Mouse (Mus musculus) embryonic facial prominence, embryonic 12.5 days (tissue): ENCODE measurements around the gene Prox2. TPM values are rescaled to one million over a fixed set of nuclear protein-coding genes. Genes with fewer than 3 reads are reported as not detected.
A peak's percentile ranks its signal among the peaks of the same experiment; 100 is the strongest.

Source experiments
- ATAC-seq: fragments of 200-750 bp; cut with Nextera tagmentation; 2 replicates; pipeline ENCODE4 v1.8.0; 2017; ENCODE audit not compliant: insufficient number of reproducible peaks, insufficient read depth, low FRiP score, low TSS enrichment
- H3K27ac ChIP-seq: fragments of 300-500 bp; sonication (generic); 2 replicates; pipeline ENCODE4 v1.5.1; 2016; ENCODE audit warnings: mild to moderate bottlenecking
- H3K27me3 ChIP-seq: fragments of 300-500 bp; sonication (generic); 2 replicates; pipeline ENCODE4 v1.6.1; 2016; ENCODE audit warnings: mild to moderate bottlenecking, moderate library complexity
- H3K36me3 ChIP-seq: fragments of 300-500 bp; sonication (generic); 2 replicates; pipeline ENCODE4 v1.6.1; 2016; ENCODE audit warnings: mild to moderate bottlenecking
- H3K4me1 ChIP-seq: fragments of 300-500 bp; sonication (generic); 2 replicates; pipeline ENCODE4 v1.6.1; 2016
- H3K4me2 ChIP-seq: fragments of 300-500 bp; sonication (generic); replicated peaks from 2 replicates; pipeline ENCODE4 v1.6.1; 2016; ENCODE audit warnings: mild to moderate bottlenecking, moderate library complexity
- H3K4me3 ChIP-seq: fragments of 300-500 bp; sonication (generic); 2 replicates; pipeline ENCODE4 v1.5.1; 2016; ENCODE audit warnings: mild to moderate bottlenecking
- H3K9ac ChIP-seq: fragments of 300-500 bp; sonication (generic); 2 replicates; pipeline ENCODE4 v1.6.1; 2016; ENCODE audit warnings: mild to moderate bottlenecking, moderate library complexity
- H3K9me3 ChIP-seq: fragments of 300-500 bp; sonication (generic); 2 replicates; pipeline ENCODE4 v1.6.1; 2016; ENCODE audit warnings: mild to moderate bottlenecking, moderate library complexity
- WGBS: fragments of 180-500 bp; shearing (Covaris S2); methylation state at CpG from one replicate; pipeline ENCODE4 v1.1.7; 2016; 5-methylcytosine and 5-hydroxymethylcytosine counted together
- polyA plus RNA-seq: library from polyadenylated mRNA; unstranded; fragments of >200 nt; fragmentation: Nextera tagmentation; extraction: Ambion mirVana; gene quantifications from 2 replicates; pipeline ENCODE4 v1.2.1, GENCODE M21; 2016

Prox2 gene
- polyA plus RNA-seq, 1 experiment from 2014 or later: 4.4 TPM

DNA sequence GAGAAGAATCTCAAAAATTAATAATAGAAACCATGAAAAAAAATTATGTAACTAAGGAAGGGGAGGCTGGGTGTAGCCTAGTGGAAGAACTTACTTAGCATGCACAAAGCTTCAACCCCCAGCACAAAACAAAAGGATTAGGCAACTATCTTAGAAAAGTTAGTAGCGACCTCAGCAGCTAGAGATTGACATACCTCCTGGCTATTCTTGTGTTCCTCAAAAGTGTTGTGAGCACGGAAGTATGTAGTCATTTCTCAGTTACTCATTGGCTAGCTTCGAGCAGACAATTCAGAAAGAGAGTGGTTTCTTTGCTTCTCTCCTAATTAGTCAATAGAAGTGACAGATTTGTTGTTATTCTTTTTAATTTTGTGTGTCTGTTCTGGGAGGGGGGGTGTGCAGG is 1.9 kb downstream of the Prox2 start:
- Histone ChIP-seq H3K9ac (no peak overlapping the region), H3K4me3 (no peak overlapping the region), H3K36me3 (no peaks in the 10 kb centered on the region), H3K27ac (no peak overlapping the region), H3K9me3 (no peaks in the 10 kb centered on the region), H3K4me2 (no peak overlapping the region), H3K27me3 (no peaks in the 10 kb centered on the region), H3K4me1 (peaks cover 31% of the 10 kb centered on the region)
- 72% methylated on average over 3 of the region's 3 CpGs for WGBS
- ATAC-seq: no peak

GRCm38 (mm10) chr12:85106292-85106691 is 4.3 kb downstream of the Prox2 start:
- 3% methylated on average over 8 of the region's 8 CpGs for WGBS
- Histone ChIP-seq H3K9ac (no peak overlapping the region), H3K9me3 (no peaks in the 10 kb centered on the region), H3K4me2 (peak overlapping the region; percentile 26), H3K27me3 (no peaks in the 10 kb centered on the region), H3K4me1 (peaks cover 15% of the 10 kb centered on the region), H3K36me3 (no peaks in the 10 kb centered on the region), H3K27ac (no peak overlapping the region), H3K4me3 (no peak overlapping the region; the same call in 1 of the 2 replicates)
- no peak for ATAC-seq

DNA sequence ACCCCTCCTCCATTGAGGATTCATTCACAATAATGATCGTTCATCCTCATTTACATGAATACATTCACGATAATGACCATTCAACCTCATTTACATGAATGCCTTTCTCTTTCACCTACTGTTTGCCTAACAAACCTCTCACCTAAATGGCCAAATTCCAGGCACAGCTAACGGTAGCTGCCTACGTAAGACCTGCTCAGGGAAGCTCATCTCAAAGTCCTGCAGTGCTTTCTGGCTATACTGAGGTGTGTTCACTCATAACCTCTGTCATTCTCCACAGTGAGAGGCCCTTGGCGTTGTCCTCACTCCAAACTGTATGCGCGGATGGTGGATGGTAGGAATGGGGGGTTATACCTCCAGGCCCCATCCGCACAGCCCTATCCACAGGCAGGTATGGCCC is 5.8 kb downstream of the Prox2 start:
- H3K4me2 ChIP-seq: no peak overlapping the region
- ATAC-seq: no peak
- 88% methylated on average over 8 of the region's 8 CpGs for WGBS

GRCm38 (mm10) chr12:85103096-85103495 is 7.5 kb downstream of the Prox2 start:
- H3K27ac ChIP-seq: no peak overlapping the region
- no peaks in the 10 kb centered on the region for H3K27me3 ChIP-seq
- peaks cover 6% of the 10 kb centered on the region for H3K4me1 ChIP-seq
- ATAC-seq: no peak
- H3K9me3 ChIP-seq: no peaks in the 10 kb centered on the region
- no peak overlapping the region for H3K4me3 ChIP-seq
- no peak overlapping the region for H3K9ac ChIP-seq
- H3K4me2 ChIP-seq: no peak overlapping the region
- no peaks in the 10 kb centered on the region for H3K36me3 ChIP-seq
- WGBS: 85% methylated on average over 8 of the region's 8 CpGs

More for the DNA sequence above, 5.8 kb downstream of the Prox2 start:
- peaks cover 12% of the 10 kb centered on the region for H3K4me1 ChIP-seq
- no peaks in the 10 kb centered on the region for H3K9me3 ChIP-seq
- no peaks in the 10 kb centered on the region for H3K36me3 ChIP-seq
- H3K4me3 ChIP-seq: no peak overlapping the region
- no peak overlapping the region for H3K9ac ChIP-seq
- H3K27ac ChIP-seq: no peak overlapping the region
- H3K27me3 ChIP-seq: no peaks in the 10 kb centered on the region

- ATAC-seq: no peak
- Histone ChIP-seq H3K9me3 (no peaks in the 10 kb centered on the region), H3K4me2 (no peak overlapping the region), H3K27ac (no peak overlapping the region), H3K27me3 (no peaks in the 10 kb centered on the region), H3K36me3 (no peaks in the 10 kb centered on the region), H3K4me3 (no peak overlapping the region), H3K4me1 (peaks cover 5% of the 10 kb centered on the region), H3K9ac (no peak overlapping the region)
- 77% methylated on average over 5 of the region's 5 CpGs for whole genome bisulfite sequencing
These were observed 8.9 kb downstream of the Prox2 start for GRCm38 (mm10) chr12:85101521-85102106.

- WGBS: 48% methylated on average over 14 of the region's 14 CpGs
- H3K9me3 ChIP-seq: no peaks in the 10 kb centered on the region
- H3K4me3 ChIP-seq: no peak overlapping the region
- no peaks in the 10 kb centered on the region; the same call in 1 of the 2 replicates for H3K4me1 ChIP-seq
- H3K27ac ChIP-seq: no peak overlapping the region
- H3K9ac ChIP-seq: no peak overlapping the region
- peak overlapping the region; percentile 9; the same call in 1 of the 2 replicates for H3K4me2 ChIP-seq
- no peaks in the 10 kb centered on the region for H3K36me3 ChIP-seq
- H3K27me3 ChIP-seq: no peaks in the 10 kb centered on the region
- ATAC-seq: no peak
These were observed 9.6 kb downstream of the Prox2 start for GRCm38 (mm10) chr12:85101001-85101400.

GRCm38 (mm10) chr12:85095859-85096258 is 14.7 kb downstream of the Prox2 start:
- Histone ChIP-seq H3K4me3 (no peak overlapping the region), H3K4me2 (no peak overlapping the region), H3K27ac (no peak overlapping the region), H3K36me3 (no peaks in the 10 kb centered on the region), H3K9ac (no peak overlapping the region), H3K4me1 (peaks cover 12% of the 10 kb centered on the region), H3K27me3 (no peaks in the 10 kb centered on the region), H3K9me3 (no peaks in the 10 kb centered on the region)
- WGBS: 81% methylated on average over 7 of the region's 7 CpGs
- ATAC-seq: no peak

DNA sequence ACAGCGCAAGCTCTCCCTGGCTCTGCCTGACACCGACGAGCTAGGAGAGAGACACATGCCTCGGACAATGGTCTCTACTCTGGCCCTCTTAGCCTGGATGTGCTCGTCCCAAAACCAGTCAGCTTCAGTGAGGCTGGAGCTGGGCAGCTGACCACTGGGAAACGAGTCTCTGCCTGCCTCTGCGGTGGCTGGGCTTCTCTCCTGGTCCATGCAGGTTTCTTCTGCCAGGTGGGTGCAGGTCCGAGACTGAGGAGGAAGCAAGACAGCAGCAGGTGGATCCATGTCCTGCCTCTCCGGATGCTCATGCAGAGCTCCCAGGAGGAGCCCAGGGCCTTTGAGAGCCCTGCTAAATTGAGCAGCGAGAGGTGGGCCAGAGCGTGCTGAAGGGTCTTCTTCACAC is 15.4 kb downstream of the Prox2 start:
- Histone ChIP-seq H3K27ac (no peak overlapping the region), H3K4me2 (no peak overlapping the region), H3K36me3 (0 out of 2 replicates have a peak, but pooled peaks cover 3% of the 10 kb centered on the region), H3K27me3 (no peaks in the 10 kb centered on the region), H3K9ac (no peak overlapping the region), H3K4me1 (peaks cover 12% of the 10 kb centered on the region; the same call in 1 of the 2 replicates), H3K4me3 (no peak overlapping the region), H3K9me3 (no peaks in the 10 kb centered on the region)
- no peak for ATAC-seq
- 84% methylated on average over 11 of the region's 11 CpGs for WGBS

DNA sequence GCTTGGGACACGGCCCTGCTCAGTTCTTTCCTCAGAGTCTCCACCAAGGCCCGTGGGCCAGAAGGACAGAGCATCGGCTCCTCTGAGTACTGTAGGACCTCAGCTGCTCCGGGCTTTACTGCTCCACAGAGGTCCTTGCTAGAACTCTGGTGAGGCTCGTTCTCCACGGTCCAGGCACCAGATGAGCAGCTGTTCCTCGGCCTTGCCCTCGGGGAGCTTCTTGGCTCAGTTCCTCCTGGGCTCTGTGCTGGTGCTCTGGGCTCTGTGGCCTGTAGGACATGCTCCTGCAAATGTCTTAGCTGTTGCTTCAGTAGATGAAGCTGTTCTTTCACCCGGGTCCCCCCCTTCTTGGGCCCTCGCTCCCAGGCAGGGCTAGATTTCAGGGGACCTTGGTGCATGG is 15.9 kb downstream of the Prox2 start:
- H3K4me2 ChIP-seq: no peak overlapping the region
- no peak overlapping the region for H3K27ac ChIP-seq
- no peak overlapping the region for H3K4me3 ChIP-seq
- 74% methylated on average over 10 of the region's 10 CpGs for WGBS
- H3K36me3 ChIP-seq: peaks cover 5% of the 10 kb centered on the region; the same call in 1 of the 2 replicates
- H3K9me3 ChIP-seq: no peaks in the 10 kb centered on the region
- H3K27me3 ChIP-seq: no peaks in the 10 kb centered on the region
- no peak for ATAC-seq
- H3K4me1 ChIP-seq: peaks cover 12% of the 10 kb centered on the region; the same call in 1 of the 2 replicates
- no peak overlapping the region for H3K9ac ChIP-seq

GRCm38 (mm10) chr12:85094010-85094409 is 16.5 kb downstream of the Prox2 start:
- Histone ChIP-seq H3K4me1 (peaks cover 12% of the 10 kb centered on the region; the same call in 1 of the 2 replicates), H3K9me3 (no peaks in the 10 kb centered on the region), H3K36me3 (peaks cover 12% of the 10 kb centered on the region), H3K4me2 (0 out of 2 replicates have a peak overlapping the region, but pooled peaks have one; percentile 2), H3K4me3 (no peak overlapping the region), H3K9ac (no peak overlapping the region), H3K27ac (no peak overlapping the region), H3K27me3 (no peaks in the 10 kb centered on the region)
- WGBS: 32% methylated on average over 14 of the region's 14 CpGs
- 0 out of 2 replicates have a peak, but pooled peaks have one; percentile 24 for ATAC-seq

DNA sequence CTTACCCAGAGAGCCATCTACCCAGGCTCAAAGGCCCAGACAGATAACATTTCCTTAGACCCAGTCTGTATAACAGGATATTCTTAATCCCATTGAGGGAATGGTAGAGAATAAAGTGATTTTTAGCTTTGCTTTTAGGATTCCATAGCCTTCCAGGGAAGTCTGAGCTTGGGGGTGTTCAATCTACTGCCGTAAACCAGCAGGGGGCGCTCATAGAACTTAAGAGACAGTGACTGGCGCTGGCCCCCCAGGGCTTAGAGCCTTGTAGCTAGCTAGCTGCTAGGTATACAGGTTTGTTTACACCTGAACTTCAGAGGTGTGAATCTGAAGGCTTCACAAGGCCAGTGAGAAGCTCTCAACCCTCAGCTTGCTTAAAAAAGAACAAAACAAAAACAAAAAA is 18.3 kb downstream of the Prox2 start:
- Histone ChIP-seq H3K4me1 (peaks cover 12% of the 10 kb centered on the region; the same call in 1 of the 2 replicates), H3K36me3 (peaks cover 30% of the 10 kb centered on the region), H3K27ac (no peak overlapping the region), H3K4me3 (no peak overlapping the region), H3K27me3 (no peaks in the 10 kb centered on the region), H3K9me3 (no peaks in the 10 kb centered on the region), H3K4me2 (no peak overlapping the region), H3K9ac (no peak overlapping the region)
- WGBS: 9% methylated on average over 3 of the region's 3 CpGs
- ATAC-seq: no peak

GRCm38 (mm10) chr12:85091190-85091589 is 19.4 kb downstream of the Prox2 start:
- Histone ChIP-seq H3K36me3 (peaks cover 33% of the 10 kb centered on the region), H3K4me3 (no peak overlapping the region), H3K4me1 (peaks cover 12% of the 10 kb centered on the region; the same call in 1 of the 2 replicates), H3K27ac (no peak overlapping the region), H3K9me3 (no peaks in the 10 kb centered on the region), H3K9ac (no peak overlapping the region), H3K27me3 (no peaks in the 10 kb centered on the region), H3K4me2 (no peak overlapping the region)
- no peak for ATAC-seq
- 87% methylated on average over 3 of the region's 3 CpGs for WGBS
